Mouse (Mus musculus) midbrain, embryonic 13.5 days (tissue): ENCODE results near the gene Agrp. TPM values are rescaled to one million over a fixed set of nuclear protein-coding genes. Genes with fewer than 3 reads are reported as not detected.
A peak's percentile ranks its signal among the peaks of the same experiment; 100 is the strongest.

Experiments used
- ATAC-seq: fragments of 200-750 bp; cut with Nextera tagmentation; 2 replicates; pipeline ENCODE4 v1.8.0; 2017; ENCODE audit warnings: mild to moderate bottlenecking, moderate TSS enrichment, moderate library complexity
- H3K27ac ChIP-seq: fragments of 300-500 bp; sonication (generic); 2 replicates; pipeline ENCODE4 v1.5.1; 2015; ENCODE audit warnings: inconsistent platforms, mild to moderate bottlenecking, moderate library complexity
- H3K27me3 ChIP-seq: fragments of 300-500 bp; sonication (generic); 2 replicates; pipeline ENCODE4 v1.6.1; 2015; ENCODE audit warnings: mild to moderate bottlenecking, inconsistent platforms
- H3K36me3 ChIP-seq: fragments of 300-500 bp; sonication (generic); 2 replicates; pipeline ENCODE4 v1.6.1; 2015; ENCODE audit warnings: mild to moderate bottlenecking, inconsistent platforms
- H3K4me1 ChIP-seq: fragments of 300-500 bp; sonication (generic); replicated peaks from 2 replicates; pipeline ENCODE4 v1.6.1; 2015; ENCODE audit warnings: inconsistent platforms
- H3K4me2 ChIP-seq: fragments of 300-500 bp; sonication (generic); replicated peaks from 2 replicates; pipeline ENCODE4 v1.6.1; 2015; ENCODE audit warnings: moderate library complexity, mild to moderate bottlenecking, inconsistent platforms
- H3K4me3 ChIP-seq: fragments of 300-500 bp; sonication (generic); replicated peaks from 2 replicates; pipeline ENCODE4 v1.5.1; 2015; ENCODE audit warnings: mild to moderate bottlenecking, inconsistent platforms
- H3K9ac ChIP-seq: fragments of 300-500 bp; sonication (generic); replicated peaks from 2 replicates; pipeline ENCODE4 v1.6.1; 2015; ENCODE audit warnings: mild to moderate bottlenecking, inconsistent platforms
- H3K9me3 ChIP-seq: fragments of 300-500 bp; sonication (generic); 2 replicates; pipeline ENCODE4 v1.6.1; 2016; ENCODE audit warnings: mild to moderate bottlenecking, inconsistent platforms
- WGBS: fragments of 180-500 bp; shearing (Covaris S2); methylation state at CpG from one replicate; pipeline ENCODE4 v1.1.7; 2015; 5-methylcytosine and 5-hydroxymethylcytosine counted together
- polyA plus RNA-seq: library from polyadenylated mRNA; unstranded; fragments of >200 nt; fragmentation: Nextera tagmentation; extraction: Ambion mirVana; gene quantifications from 2 replicates; pipeline ENCODE4 v1.2.1, GENCODE M21; 2015

The Agrp gene
- polyA plus RNA-seq, 1 experiment from 2014 or later = 1.1 TPM

DNA sequence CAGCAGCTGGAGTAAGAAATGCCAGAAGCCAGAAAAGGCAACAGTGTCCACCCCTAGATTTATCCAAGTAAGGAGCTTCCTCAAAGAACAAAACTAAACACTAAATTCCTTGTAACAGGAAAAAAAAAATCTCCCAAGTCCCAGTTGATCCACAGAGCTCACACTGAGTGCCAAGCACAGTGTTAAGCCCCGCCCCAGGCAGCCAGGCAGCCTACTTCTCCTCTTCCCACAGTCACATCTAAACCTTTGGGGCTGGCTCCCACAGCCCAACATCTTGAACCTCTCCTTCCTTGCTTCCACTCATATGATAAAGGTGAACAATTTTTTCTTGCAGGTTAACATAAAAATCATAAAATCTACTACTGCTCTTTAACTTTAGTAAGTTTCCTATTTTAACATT is 73.3 kb downstream of the Agrp start:
- peaks cover 8% of the 10 kb centered on the region; the same call in 1 of the 2 replicates for H3K36me3 ChIP-seq
- no peak overlapping the region; the same call in 1 of the 2 replicates for H3K9ac ChIP-seq
- H3K27me3 ChIP-seq = no peaks in the 10 kb centered on the region
- H3K4me3 ChIP-seq = no peak overlapping the region
- no peak for ATAC-seq
- H3K4me2 ChIP-seq = no peak overlapping the region
- peaks cover 39% of the 10 kb centered on the region for H3K4me1 ChIP-seq
- WGBS = 89% methylated on average over 1 of the region's 1 CpGs
- H3K9me3 ChIP-seq = no peaks in the 10 kb centered on the region
- no peak overlapping the region for H3K27ac ChIP-seq

GRCm38 (mm10) chr8:105562863-105563262 is 74.3 kb downstream of the Agrp start:
- Histone ChIP-seq H3K4me3 (no peak overlapping the region), H3K4me1 (peaks cover 39% of the 10 kb centered on the region), H3K9ac (no peak overlapping the region), H3K4me2 (no peak overlapping the region), H3K27ac (no peak overlapping the region), H3K27me3 (no peaks in the 10 kb centered on the region), H3K9me3 (no peaks in the 10 kb centered on the region), H3K36me3 (peaks cover 15% of the 10 kb centered on the region)
- 86% methylated on average over 3 of the region's 3 CpGs for WGBS
- no peak for ATAC-seq

- ATAC-seq = no peak
- WGBS = 66% methylated on average over 3 of the region's 3 CpGs
- no peak overlapping the region for H3K27ac ChIP-seq
- no peaks in the 10 kb centered on the region for H3K27me3 ChIP-seq
- peaks cover 16% of the 10 kb centered on the region for H3K36me3 ChIP-seq
- H3K9ac ChIP-seq = no peak overlapping the region
- H3K4me2 ChIP-seq = no peak overlapping the region
- no peak overlapping the region for H3K4me3 ChIP-seq
- no peaks in the 10 kb centered on the region for H3K4me1 ChIP-seq
- H3K9me3 ChIP-seq = no peaks in the 10 kb centered on the region
Observed at GRCm38 (mm10) chr8:105555230-105555629, 82.0 kb downstream of the Agrp start.

DNA sequence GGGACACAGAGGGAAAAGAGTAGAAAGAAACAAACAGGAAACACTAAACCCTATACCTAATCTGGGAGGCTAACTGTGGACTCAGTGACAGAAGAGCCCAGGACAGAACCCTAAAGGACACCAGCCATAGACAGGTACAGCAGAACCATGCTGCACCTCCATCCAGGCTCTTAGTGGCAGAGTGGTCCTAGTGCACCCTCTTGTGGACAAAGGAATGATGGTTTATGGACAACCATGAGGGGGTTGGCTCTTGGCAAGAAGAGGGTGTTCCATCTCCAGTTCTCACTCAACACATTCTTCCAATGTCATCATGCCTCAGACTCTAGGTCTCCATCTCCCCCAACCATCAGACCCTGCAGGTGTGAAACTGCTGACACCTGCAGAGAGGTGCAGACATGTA is 83.1 kb downstream of the Agrp start:
- Histone ChIP-seq H3K4me1 (no peaks in the 10 kb centered on the region), H3K27me3 (no peaks in the 10 kb centered on the region), H3K9me3 (no peaks in the 10 kb centered on the region), H3K36me3 (peaks cover 17% of the 10 kb centered on the region; the same call in 1 of the 2 replicates), H3K27ac (no peak overlapping the region), H3K9ac (no peak overlapping the region), H3K4me3 (no peak overlapping the region), H3K4me2 (no peak overlapping the region)
- peak; percentile 43; the same call in 1 of the 2 replicates for ATAC-seq

- Histone ChIP-seq H3K9me3 (no peaks in the 10 kb centered on the region), H3K4me3 (no peak overlapping the region), H3K4me2 (no peak overlapping the region), H3K36me3 (peaks cover 11% of the 10 kb centered on the region; the same call in 1 of the 2 replicates), H3K27me3 (no peaks in the 10 kb centered on the region), H3K27ac (no peak overlapping the region), H3K4me1 (no peaks in the 10 kb centered on the region), H3K9ac (no peak overlapping the region)
- ATAC-seq = no peak
- 91% methylated on average over 1 of the region's 1 CpGs for WGBS
Observed at GRCm38 (mm10) chr8:105552824-105553223, 84.4 kb downstream of the Agrp start.

DNA sequence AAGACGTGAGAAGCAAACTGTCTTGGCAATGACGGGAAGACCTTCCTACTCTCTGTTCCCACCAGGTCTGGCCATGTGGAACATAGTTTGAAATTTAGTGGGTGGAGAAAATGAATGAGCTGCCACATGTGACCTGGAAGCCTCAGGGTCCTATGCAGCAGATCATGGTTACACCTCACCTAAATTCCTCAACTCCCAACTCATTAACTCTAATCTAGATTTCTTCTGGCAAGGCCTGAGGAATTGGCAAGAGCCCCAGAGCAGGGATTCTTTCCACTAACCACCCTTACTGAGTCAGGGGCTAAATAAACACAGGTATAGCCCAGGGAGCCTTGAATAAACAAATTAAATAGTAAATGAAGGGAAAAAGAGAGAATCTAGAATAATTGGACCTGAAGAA is 85.2 kb downstream of the Agrp start:
- H3K27ac ChIP-seq = no peak overlapping the region
- no peaks in the 10 kb centered on the region for H3K9me3 ChIP-seq
- no peak for ATAC-seq
- no peak overlapping the region for H3K4me3 ChIP-seq
- no peaks in the 10 kb centered on the region for H3K4me1 ChIP-seq
- no peak overlapping the region for H3K4me2 ChIP-seq
- 95% methylated on average over 2 of the region's 2 CpGs for WGBS
- peaks cover 11% of the 10 kb centered on the region; the same call in 1 of the 2 replicates for H3K36me3 ChIP-seq
- no peak overlapping the region for H3K9ac ChIP-seq
- no peaks in the 10 kb centered on the region for H3K27me3 ChIP-seq

DNA sequence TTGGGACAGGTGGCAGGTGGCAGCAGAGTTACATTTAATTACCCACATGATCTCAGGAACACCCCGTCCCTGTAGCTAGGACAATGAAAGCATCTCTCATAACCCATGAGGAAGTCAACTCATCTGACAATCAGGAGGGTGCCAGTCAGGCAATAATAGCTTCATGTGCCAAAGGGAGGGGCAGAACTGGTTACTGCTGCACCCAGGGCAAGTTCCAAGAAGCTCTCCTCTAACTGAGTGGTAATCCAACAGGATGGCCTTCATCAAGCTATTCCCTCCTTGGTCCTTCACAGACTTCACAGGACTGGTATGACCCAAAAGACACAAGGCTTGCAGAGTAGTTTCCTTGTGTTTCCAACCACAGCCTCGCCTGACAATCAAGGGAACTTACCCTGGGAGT is 87.1 kb downstream of the Agrp start:
- H3K9me3 ChIP-seq = no peaks in the 10 kb centered on the region
- peaks cover 11% of the 10 kb centered on the region; the same call in 1 of the 2 replicates for H3K36me3 ChIP-seq
- no peak overlapping the region for H3K27ac ChIP-seq
- no peak for ATAC-seq
- no peak overlapping the region for H3K4me3 ChIP-seq
- no peaks in the 10 kb centered on the region for H3K27me3 ChIP-seq
- H3K4me2 ChIP-seq = no peak overlapping the region
- peaks cover 3% of the 10 kb centered on the region; the same call in 1 of the 2 replicates for H3K4me1 ChIP-seq
- WGBS = 77% methylated on average over 2 of the region's 2 CpGs
- H3K9ac ChIP-seq = no peak overlapping the region

DNA sequence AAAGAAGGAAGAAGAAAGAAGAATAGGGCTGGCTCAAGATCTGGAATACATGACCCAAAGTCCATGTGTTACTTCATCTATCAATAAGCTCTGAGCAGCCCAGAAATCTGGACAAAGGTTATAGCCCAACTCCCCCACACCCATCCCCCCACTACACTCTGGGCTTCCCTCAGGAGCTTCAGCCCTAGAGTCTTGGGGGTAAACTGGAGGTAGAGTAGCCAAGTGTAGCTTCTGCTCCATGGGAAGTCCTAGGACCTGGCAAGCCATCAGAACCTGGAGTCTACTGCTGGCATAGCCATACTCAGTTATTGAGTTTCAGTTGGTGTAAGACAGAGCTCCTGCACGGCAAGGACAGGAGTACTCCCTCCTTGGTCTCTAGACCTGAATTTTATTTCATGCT is 87.7 kb downstream of the Agrp start:
- Histone ChIP-seq H3K27me3 (no peaks in the 10 kb centered on the region), H3K4me3 (no peak overlapping the region), H3K27ac (no peak overlapping the region), H3K36me3 (peaks cover 11% of the 10 kb centered on the region; the same call in 1 of the 2 replicates), H3K9me3 (no peaks in the 10 kb centered on the region), H3K4me1 (peaks cover 9% of the 10 kb centered on the region; the same call in 1 of the 2 replicates), H3K4me2 (no peak overlapping the region), H3K9ac (no peak overlapping the region)
- no peak for ATAC-seq
- 92% methylated on average over 1 of the region's 1 CpGs for WGBS

GRCm38 (mm10) chr8:105546384-105547350 is 90.5 kb downstream of the Agrp start:
- Histone ChIP-seq H3K4me1 (peaks cover 16% of the 10 kb centered on the region; the same call in 1 of the 2 replicates), H3K9ac (no peak overlapping the region), H3K4me2 (no peak overlapping the region), H3K4me3 (no peak overlapping the region), H3K27me3 (no peaks in the 10 kb centered on the region), H3K9me3 (no peaks in the 10 kb centered on the region), H3K36me3 (peaks cover 18% of the 10 kb centered on the region), H3K27ac (no peak overlapping the region)
- ATAC-seq = no peak
- WGBS = 88% methylated on average over 6 of the region's 6 CpGs

- Histone ChIP-seq H3K4me3 (no peak overlapping the region), H3K4me1 (peaks cover 16% of the 10 kb centered on the region; the same call in 1 of the 2 replicates), H3K9ac (no peak overlapping the region), H3K27ac (no peak overlapping the region), H3K4me2 (no peak overlapping the region), H3K36me3 (peaks cover 18% of the 10 kb centered on the region), H3K9me3 (no peaks in the 10 kb centered on the region), H3K27me3 (no peaks in the 10 kb centered on the region)
- no peak for ATAC-seq
- 83% methylated on average over 3 of the region's 3 CpGs for WGBS
Observed at GRCm38 (mm10) chr8:105545249-105545648, 91.9 kb downstream of the Agrp start.

DNA sequence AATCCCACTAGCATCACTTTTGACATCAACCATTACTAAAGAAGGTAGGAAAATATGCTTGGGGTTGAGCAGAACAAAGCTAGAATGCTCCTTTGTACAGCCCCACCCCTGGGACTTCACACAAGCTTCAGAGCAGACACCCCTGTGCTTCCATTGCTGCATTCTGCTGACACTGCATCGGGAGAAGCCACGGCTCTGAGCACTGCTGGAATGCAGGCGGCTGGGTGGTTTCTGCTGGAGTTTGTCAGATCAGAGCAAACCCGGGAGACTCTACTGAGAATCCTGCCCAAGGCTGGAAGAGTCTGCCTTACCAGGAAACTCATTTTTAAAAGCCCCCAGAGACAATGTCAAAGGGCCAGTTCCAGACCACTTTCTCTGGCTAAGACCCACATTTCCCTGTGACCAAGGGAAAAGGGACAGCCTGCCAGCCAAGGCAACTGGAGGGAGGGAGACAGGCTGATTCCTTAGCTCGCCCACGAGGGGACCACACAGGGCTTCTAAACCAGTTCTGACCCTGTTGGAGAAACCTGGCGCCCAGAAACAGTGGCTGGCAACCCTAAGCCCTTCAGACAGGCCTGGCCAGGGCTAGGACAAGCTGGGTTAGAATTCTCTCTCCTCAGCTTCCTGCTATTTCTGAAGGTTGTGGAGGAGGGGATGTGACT is 92.5 kb downstream of the Agrp start:
- no peaks in the 10 kb centered on the region for H3K9me3 ChIP-seq
- H3K4me1 ChIP-seq = peaks cover 16% of the 10 kb centered on the region; the same call in 1 of the 2 replicates
- H3K4me2 ChIP-seq = no peak overlapping the region
- no peak overlapping the region for H3K4me3 ChIP-seq
- no peaks in the 10 kb centered on the region for H3K27me3 ChIP-seq
- ATAC-seq = no peak
- peaks cover 13% of the 10 kb centered on the region for H3K36me3 ChIP-seq
- no peak overlapping the region for H3K27ac ChIP-seq
- no peak overlapping the region for H3K9ac ChIP-seq
- 67% methylated on average over 7 of the region's 7 CpGs for WGBS

DNA sequence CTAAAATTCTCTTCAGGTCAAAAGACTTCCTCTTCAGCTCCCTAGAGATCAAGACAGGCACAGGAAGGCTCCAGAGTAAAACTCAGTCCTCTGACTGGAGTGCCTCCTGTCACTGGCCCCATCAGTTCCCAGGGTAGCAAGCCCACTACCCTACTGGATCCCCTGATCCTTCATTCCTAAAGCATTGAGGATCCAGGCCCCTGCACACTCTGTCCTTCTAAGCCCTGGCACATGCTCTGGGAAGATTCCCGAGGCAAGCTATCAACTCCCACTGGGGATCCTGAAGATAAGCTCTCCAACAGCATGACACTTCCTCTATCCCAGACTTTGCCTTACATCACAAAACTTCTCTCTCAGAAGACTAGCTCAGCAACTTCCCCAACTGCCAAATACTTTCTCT is 93.5 kb downstream of the Agrp start:
- WGBS = 33% methylated on average over 1 of the region's 1 CpGs
- Histone ChIP-seq H3K27ac (no peak overlapping the region), H3K36me3 (peaks cover 22% of the 10 kb centered on the region), H3K4me2 (no peak overlapping the region), H3K9ac (no peak overlapping the region), H3K27me3 (no peaks in the 10 kb centered on the region), H3K4me1 (peaks cover 16% of the 10 kb centered on the region; the same call in 1 of the 2 replicates), H3K4me3 (no peak overlapping the region), H3K9me3 (no peaks in the 10 kb centered on the region)
- no peak for ATAC-seq
